Mouse (Mus musculus): ENCODE measurements around the gene Mgll.

Gene Mgll

DNA sequence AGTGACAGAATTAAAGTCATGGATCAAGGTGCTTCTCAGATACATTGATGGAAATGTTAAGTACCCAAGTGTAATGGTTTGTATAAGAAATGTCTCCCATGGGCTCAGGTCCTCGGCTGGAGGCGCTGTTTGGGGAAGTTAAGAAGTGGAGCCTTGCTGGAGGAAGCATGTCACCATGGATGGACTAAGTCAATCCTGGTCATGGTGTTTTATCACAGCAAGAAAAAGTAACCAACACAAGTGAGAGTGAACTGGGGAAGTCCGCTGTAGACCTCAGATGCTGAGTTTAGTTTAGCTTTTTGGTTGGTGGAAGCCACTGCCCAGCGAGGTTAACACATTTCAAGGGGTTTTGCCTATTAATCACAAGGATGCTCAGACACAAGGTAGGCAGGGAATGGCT, 105.4 kb downstream of the Mgll start:
- no peak for DNase-seq (ENCODE audit: low read depth)

DNA sequence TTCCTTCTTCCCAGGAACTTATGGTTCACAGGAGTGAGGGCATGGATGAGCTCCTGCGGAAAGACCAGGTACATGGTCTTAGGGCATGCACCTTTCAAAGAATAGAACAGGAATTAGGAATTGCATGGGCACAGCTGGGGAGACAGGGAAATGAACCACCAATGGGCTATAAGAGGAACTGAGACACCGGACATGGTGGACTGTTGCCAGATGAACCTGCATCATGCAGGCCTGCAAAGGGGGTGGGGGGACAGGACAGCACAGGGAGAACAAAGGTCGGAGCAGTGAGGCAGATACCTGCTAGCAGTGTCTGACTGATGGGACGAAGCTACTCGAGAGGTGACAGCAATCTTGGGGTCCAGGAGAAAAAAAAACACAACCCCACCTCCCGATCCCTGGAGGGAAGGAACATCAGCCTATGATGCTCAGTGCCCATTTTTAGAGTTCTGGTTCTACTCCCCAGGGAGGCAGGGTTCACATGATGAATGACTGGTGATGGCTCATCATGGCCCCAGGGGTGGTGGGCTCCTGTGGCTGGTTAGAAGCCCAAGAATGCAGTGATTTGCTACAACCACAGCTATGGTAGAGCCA, 106.0 kb downstream of the Mgll start:
- DNase-seq (ENCODE audit: low read depth) = no peak

DNA sequence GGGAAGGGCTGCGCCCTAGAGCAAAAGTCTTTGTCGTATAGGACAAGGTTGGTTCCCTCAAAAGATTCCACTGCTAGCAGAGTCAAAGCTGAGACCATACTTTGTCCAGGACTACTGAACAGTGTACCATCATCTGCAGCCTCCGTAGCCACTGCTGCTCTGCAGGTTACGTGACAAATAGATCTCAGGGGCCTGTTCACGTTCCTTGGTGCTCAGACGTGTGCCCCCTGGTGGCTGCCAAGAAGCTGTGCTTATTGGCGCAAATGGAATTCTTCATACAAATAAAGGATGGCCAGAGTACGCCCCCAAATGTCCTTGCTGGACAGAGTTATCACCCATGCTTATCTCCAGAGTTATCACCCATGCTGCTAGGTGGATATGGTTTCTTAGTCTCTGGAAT, 107.2 kb downstream of the Mgll start:
- DNase-seq (ENCODE audit: low read depth) = peak; percentile 69

DNA sequence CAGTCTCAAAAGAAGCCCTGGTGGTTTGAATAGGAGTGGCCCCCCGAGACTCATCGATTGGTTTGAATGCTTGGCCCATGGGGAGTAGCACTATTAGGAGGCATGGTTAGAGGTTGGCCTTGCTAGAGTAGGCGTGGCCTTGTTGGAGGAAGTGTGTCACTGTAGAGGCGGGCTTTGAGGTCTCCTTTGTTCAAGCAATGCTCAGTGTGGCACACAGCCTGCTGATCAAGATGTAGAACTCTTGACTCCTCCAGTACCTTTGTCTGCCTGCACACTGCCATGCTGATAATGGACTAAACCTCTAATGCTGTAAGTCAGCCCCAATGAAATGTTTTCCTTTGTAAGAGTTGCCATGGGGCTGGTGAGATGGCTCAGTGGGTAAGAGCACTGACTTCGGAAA, 108.5 kb downstream of the Mgll start:
- no peak for DNase-seq (ENCODE audit: low read depth)

DNA sequence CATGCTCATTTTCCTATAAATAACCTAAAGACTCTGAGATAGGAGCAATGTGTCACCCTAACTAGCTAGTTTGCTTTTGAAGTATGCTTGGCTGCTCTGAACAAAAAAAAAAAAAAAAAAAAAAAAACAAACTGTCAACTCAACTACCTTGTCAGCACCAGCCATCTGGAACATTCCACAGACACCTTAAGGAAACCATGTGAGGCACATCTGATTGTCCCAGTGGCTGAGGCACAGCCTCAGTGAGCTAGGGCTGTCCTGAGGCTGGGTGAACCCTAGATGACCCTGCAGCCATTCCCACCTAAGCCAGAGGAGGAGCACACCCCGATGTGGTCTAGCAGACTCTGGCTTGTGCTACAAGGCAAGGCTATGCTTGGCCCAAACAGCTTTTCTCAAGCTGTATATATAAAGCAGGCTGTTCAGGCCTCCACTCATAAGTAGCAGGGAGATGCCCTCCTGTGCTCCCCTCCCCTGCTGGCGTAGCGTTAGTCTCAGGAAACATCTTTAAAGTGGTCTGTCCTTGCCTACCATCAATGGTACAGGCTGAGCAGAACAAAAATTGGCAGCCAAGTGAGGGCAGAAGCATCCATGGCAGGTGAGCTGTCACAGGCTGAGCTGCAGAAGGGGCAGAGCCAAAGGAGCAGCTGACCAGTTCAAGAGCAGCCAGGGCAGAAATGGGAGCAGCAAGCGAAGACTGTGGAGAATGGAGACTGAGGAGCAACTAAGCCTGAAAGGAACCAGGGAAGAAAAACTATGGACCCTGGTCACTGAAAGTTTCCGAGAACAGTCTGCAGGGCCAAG, 109.3 kb downstream of the Mgll start:
- DNase-seq (ENCODE audit: low read depth) = no peak

DNA sequence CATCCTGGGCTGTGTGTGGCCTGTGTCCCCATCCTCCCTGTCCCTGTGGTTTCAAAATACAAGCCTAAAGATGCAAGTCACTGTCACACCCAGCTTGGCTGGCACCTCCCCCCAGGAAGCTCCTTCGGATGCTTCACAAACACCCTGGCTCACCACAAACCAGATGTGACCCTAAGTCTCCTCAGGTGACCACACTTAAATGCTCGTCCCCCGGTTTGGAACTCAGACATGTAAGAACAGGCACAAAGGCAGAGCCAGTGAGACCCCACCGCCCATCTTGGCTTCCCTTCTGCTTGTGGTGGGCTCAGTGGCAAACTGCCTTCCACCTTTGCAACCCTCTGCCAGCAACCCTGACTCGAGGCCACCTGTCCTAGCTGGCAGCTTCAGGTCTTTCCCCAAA, 110.8 kb downstream of the Mgll start:
- DNase-seq (ENCODE audit: low read depth) = no peak

DNA sequence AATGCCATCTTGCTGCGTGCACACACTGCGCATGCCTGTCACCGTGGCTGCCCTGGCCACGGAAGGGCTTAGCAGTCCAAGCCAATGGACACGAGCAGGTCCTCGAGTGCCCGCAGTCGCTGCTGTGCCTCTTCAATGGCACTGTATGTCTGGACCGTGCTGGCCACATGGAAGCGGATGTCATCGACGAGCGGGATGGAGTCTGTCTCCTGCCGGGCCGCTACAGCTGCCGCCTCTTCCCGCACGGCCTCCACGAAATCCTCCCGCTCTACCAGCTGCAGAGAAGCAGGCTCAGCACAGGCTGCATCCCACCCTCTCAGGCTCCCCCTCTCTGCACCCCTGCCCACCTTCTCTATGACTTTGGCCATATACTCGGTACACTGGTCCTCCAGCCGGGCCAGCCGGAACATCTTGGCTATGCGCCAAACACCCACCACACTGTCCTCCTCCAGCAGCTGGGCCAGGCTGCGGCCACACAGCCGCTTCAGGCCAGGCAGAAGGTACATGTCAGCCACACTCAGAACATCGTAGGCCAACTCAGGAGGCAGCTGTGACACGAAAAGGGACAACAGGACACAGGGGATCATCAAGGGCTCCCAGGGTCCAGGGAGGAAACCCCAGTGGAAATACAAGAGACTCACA, 112.1 kb downstream of the Mgll start:
- DNase-seq (ENCODE audit: low read depth) = no peak

DNA sequence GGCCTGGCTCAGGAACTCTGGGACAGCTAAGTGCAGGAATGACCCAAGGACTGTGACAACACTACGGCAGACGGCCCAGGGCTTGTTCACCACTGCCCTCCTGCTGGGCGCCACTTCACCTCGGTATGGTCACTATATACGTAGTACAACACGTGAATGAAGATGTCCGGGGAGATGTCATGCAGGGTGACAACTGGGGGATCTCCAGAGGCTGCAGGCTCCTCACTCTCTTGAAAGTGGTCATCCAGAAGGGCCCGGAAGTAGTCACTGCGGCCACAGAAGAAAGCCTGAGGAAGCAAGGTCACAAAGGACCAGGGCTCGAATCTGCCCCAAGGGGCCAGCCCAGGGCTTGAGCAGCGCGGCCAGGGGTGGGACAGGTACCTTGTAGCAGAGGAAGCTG, 113.8 kb downstream of the Mgll start:
- DNase-seq (ENCODE audit: low read depth) = no peak

DNA sequence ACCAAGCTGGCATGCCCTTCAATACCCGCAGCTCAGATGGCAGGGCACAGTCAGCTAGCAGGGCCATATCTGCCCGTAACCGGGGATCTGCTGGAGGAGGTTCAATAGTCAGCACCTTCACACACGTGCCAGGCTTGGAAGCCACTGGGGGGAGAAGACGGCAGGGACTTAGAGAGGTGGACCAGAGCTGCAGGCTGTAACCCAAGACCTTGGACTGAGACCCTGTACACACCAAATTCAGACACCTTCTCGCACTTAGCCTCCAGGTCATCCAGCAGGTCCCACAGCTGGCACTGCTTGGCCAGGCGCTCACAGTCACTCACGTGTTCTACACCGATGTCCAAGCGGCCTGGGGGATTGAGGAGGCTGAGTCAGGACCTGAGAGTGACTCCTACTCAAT, 114.4 kb downstream of the Mgll start:
- no peak for DNase-seq (ENCODE audit: low read depth)

DNA sequence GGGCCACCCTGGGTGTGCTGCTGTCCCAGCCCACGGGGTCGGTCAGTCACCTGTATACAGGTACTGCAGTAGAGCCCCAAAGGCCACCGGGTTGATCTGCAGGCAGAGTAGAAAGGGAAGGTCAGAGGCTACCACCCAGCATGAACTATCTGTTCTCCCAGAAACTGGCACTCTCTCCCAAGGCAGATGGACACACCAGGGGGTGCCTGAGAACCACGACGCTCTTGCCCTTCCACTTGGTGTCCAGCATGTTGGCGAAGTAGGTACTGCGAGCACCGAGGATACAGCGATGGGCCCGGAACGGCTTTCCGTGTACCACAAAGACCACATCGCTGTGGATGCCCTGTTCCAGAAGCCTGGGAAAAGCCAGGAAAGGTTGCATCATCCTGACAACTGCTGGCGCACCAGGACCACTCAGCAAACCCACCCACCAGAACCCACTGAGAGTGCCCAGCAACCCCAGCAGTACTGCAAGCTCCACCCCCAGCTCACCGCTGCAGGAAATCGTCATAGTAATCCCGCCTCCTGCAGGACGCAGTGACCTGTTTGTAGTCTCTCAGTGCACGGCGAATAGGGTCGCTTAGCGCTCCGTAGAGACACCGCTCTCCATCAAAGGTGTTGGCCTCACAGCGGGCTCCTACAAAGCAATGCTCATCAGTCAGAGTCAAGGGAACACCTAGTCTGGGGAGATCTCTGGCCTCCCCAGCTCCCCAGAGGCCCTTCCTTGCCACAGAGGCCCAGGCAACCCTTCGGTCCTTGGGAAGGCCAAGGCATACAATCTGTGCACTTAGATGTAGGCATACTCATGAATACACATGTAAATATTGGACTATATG, 115.1 kb downstream of the Mgll start:
- DNase-seq (ENCODE audit: low read depth) = no peak

DNA sequence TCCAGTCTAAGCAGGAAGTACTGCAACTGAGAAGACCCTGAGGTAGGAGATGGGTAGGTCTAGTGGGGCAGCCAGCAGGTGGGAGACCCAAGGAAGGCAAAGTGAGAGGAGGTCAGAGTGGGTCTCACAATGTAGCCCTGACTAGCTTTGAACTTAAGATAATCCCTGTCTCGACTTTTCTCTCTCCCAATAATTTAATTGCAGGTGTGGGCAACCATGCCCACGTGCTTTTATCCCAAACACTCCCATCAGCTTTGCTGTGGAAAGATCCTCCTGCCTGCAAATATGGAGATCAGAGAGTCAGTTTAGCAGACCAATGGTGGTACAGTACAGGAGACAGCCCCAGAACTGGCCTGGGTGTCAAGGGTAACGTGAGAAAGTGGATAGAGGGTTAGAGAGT, 116.0 kb downstream of the Mgll start:
- DNase-seq (ENCODE audit: low read depth) = no peak

DNA sequence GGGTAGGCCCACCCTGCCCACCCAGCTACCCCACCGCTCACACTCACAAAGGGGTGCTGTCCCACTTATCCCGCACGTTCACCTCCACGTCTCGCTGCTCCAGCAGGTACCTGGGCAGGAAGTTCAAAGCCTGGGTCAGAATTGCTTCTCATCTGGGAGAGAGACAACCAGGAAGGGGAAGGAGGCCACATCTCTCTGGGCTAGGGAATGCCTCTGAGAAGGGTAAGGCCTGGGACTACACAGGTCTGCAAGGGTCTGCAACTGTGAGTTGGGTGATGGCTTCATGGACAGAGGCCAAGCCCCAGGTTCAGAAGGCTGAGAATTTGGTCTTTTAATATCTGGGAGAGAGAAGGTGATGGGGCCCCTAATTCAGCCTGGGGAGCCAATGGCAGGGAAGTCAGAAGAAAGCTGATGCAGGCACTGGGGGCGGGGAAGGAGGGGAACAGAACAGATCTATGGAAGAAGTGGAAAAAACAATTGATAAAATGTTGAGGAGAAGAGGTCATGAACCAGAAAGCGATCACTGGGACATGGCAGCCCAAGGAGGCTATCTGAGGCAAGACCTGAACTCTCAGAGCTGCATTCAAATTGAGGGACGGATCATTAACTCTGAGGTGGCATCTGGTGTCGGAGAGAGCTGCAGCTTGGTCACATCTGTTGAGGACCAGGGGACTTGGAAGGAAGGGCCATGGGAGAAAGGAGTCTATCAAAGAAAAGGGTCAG, 116.7 kb downstream of the Mgll start:
- DNase-seq (ENCODE audit: low read depth) = no peak

DNA sequence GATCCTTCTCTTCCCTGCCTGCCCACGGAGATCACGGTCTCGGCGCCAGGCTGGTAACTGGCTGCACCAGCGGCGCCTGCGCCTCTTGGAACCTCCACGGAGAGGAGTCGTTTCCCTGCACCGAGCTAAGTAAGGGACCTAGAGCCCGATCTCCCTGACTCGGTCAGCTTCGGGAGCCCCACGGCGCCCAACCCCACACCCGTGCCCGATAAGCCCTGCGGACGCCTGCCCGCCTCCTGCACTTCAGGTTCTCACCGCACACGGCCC, 117.2 kb downstream of the Mgll start:
- DNase-seq (ENCODE audit: low read depth) = no peak

DNA sequence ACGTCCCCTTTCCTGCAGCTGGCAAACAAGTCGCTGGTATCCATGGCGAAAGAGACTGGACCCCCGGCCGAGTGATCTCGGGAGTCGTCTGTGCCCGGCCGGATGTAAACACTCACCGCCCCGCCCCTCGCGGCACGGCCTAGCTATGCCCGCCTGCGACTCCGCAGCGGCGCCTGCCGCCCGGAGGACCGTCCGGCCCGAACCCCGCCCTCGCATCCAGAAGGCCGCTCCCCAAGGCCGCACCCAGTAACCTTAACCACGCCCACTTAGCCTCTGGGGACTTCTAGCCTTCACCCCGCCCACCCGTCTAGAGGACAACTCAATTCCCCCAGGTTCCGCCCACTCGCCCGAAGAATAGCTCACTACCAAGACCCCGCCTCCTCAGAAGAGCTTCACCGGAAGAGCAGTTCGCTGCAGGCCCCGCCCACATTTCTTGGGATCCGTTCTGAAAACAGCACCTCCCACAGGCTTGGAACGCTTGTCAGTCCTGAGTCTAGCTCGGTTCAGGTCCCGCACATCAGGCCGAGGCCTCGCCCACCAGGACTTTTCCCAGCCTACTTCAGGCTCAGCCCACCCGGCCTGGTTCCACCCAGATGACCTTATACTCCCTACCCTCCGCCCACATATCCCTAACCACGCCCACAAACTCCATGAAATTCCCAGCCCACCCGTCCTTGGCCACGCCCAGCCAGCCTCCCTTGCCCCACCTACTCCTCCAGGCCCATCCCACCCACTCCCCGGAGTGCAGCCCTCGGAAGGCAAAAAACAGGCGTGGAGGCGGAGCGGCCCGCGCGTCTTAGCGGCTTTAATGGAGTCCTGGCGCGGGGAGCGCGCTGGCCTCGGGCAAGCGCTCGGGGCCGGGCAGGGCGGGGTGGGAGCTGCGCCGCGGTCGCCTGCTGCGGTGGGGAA, 117.8 kb downstream of the Mgll start, which contains the start of gene Abtb1:
Abtb1 (minus strand) TSS at position 204 of the 909 bp plus-strand sequence.
- DNase-seq (ENCODE audit: low read depth) = peak; percentile 100

DNA sequence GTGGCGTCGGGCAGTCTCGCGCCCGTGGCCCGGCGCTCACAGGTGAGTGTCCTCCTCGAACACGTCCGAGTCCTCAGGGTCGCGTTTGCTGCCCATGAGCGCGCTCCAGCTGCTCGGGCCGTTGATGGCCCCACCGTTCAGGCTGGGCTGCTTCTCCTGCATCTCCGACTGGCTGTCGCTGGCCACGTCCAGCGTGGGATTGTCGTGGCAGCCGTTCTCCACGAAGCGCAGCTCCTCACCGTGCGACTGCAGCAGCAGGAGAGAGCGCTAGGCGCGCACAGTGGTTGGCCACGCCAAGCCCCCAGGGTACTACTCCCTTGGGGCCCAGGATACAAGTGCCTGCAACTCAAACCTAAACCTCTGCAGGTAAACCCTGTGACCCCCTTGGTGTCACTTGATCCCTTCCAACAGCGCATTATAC, 118.5 kb downstream of the Mgll start:
- DNase-seq (ENCODE audit: low read depth) = no peak

DNA sequence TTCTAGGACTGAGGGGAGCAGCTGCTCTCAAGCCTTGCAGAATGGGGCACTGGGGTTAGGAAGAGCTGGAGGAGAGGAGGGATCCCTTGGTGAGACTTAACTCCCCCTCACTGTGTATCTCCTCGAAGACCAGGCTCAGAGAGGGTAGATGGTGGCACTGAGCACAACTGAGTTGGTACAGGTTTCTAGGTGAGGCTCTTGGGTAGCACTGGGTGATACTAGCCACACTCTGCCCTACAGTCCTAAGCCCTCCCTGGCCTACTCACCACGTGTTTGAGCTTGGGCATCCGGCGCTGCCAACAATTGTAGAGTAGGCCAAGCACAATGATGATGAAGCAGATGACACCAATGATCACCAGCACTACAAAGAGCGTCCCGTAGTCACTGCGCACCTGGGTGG, 119.0 kb downstream of the Mgll start:
- DNase-seq (ENCODE audit: low read depth) = no peak

DNA sequence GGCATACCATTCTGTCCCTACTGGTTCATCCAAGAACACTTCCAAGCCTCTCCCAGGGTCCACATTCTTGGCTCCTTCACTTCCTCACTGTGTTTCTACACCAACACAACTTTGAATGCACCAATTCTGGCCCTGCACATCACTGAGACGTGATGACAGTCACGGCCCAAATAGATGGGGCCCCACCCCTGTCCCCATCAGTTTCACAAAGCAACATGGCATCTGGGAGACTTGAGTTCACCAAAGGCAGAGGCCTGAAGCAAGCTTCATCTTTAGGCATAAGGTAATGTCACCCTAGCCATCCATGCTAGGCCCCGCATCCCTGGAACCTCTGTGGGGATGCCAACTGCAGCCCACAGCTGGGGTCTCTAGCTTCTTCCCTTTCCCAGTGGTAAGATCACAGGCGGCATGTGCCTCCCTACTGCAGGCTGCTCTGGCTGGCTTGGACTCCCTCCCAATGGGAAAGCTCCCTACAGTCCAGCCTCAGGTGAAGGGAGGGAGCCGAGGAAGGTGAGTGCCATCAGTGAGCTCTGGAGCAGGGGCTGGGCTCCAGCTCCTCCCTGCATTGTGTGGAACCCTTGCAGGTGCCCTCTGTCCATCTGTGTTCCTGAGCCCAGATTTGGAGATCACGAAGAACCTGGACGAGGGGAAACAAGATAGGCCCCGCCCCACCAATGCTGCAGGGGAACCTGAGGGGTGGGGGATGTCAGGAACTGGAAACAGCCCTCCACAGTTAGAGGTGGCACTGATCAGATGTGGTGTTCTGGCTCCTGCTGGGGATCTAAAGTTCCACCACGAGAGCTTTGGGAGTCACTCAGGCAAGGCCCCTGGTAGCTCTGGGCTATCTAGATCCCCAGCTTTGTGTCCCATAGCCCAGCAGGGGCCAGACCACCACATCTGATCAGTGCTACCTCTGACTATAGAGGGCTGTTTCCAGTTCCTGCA, 119.8 kb downstream of the Mgll start:
- no peak for DNase-seq (ENCODE audit: low read depth)

DNA sequence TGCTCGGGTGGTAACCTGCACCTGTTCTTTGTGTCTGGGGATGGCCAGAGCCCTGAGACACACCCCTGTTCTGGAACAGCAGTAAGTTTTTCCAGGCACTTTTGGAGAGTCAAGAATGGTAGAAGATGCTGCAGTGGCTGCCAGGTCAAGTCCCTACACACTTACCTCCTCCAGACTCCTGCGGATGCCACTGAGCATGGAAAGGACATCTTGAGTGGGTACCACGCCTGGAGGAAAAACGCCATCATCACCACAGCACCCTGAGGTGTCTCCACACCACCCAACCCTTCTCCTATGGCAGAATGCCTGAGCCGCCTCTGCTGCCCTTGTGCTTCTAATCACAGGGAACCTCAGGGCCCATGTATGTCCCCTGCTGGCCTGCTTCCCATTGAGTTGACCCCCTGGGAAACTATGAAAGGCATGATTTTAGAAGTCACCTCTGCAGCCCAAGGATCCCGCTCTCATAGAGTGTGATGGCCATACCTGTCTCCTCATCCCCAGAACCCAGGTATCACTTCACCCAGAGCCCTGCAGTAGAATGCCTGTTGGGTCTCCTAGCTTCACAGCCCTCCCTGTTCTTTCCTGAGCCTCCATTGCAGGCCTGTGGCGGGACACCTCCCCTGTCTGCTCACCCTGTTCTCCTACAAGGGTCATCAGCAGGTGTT, 120.8 kb downstream of the Mgll start:
- DNase-seq (ENCODE audit: low read depth) = no peak

DNA sequence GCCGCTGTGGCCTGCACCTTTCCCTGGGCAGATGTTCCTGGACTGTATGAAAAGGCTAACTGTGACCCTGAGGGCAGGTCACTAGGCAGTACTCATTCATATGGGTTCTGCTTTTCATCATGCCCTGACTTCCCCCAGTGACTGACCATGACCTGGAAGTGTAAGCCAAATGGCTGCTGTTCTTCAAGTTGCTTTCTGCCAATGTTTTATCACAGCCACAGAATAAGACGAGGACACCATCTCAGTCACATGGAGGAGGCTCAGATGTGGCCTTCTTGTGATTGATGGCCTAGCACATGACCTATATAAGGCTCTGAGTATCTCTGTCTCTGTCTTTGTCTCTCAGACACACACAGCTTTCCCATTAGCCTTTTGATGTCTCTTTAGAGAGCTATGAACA, 123.4 kb downstream of the Mgll start:
- no peak for DNase-seq (ENCODE audit: low read depth)

Data from c-Kit-positive CD71-negative TER-119-negative erythroid progenitor cells, embryonic 14.5 days (primary cell).